Comparison of ENCODE assay signal across 15 mouse cellular contexts in the genomic region with DNA sequence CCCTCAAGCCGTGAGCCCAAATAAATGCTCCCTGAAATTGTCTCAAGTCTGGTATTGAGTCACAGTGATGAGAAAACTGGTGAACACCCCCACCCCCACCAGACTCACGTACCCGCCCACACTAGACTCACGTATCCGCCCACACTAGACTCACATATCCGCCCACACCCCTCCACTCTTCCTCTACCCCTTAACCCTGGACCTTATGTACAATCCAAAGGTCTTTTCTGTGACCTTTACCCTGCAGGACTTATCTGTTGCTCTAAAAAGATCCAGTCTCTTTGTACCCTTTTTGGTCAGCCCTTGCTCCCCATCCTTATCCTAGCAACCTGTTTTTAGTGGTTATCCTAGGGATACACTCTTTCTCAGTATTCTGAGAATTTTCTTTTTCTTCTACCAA.
"Had no signal": no experiment of that assay in that cellular context is flagged by ENCODE, and none has a peak within 500 bp of the region (broad histone marks: within the 10 kb centered on the region; RNA-seq: fewer than 3 reads in every experiment).

No protein-coding gene starts in this region.

- H3K36me3 ChIP-seq: midbrain, embryonic 15.5 days; stomach, embryonic 15.5 days had no signal

- H3K4me1 ChIP-seq: midbrain, embryonic 15.5 days; neural tube, embryonic 12.5 days had no signal

- H3K4me2 ChIP-seq: kidney, embryonic 15.5 days; limb, embryonic 13.5 days; midbrain, embryonic 11.5 days; midbrain, embryonic 15.5 days; neural tube, embryonic 12.5 days; stomach, embryonic 15.5 days had no signal

- H3K27me3 ChIP-seq: kidney, embryonic 15.5 days; limb, embryonic 13.5 days; midbrain, embryonic 15.5 days; neural tube, embryonic 12.5 days; stomach, embryonic 15.5 days had no signal

- H3K27ac ChIP-seq: kidney, embryonic 15.5 days; limb, embryonic 13.5 days; midbrain, embryonic 15.5 days; neural tube, embryonic 12.5 days; stomach, embryonic 15.5 days had no signal

- H3K4me3 ChIP-seq: kidney, embryonic 15.5 days; limb, embryonic 13.5 days; midbrain, embryonic 15.5 days; neural tube, embryonic 12.5 days; stomach, embryonic 15.5 days had no signal

- ATAC-seq: lung, postnatal 0 days; midbrain, embryonic 15.5 days had no signal

- DNase-seq: kidney, adult 2 months; kidney, postnatal 25 days; left cerebral cortex, postnatal 4 days; lung, adult 2 months; lung, postnatal 36 days; retina, postnatal 1 day; thymus, adult 2 months; thymus, postnatal 25 days had no signal

- H3K9me3 ChIP-seq: kidney, embryonic 15.5 days; midbrain, embryonic 15.5 days; stomach, embryonic 15.5 days had no signal

- H3K9ac ChIP-seq: kidney, embryonic 15.5 days; limb, embryonic 13.5 days; midbrain, embryonic 15.5 days; neural tube, embryonic 12.5 days; stomach, embryonic 15.5 days had no signal
